Mouse (Mus musculus): ENCODE results near the gene Mast4.

The Mast4 gene

DNA sequence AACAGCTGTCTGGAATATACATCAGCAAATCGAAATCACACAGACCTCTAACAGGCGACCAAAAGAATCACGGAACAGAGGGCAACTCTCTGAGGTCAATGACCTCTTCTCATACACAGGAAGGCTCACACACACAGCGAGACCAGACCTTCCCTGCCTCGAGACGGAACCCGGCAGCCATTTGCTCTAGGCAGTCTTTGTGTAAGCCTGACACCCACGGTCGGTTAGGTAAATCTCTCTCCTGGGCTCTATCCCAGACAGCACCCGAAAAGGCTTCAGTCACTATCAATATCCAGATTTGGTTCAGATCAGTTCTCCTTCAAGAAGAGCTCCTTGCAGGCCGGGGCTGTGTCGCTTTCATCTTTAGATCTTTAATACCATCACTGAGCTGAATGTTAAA, 421.4 kb downstream of the Mast4 start:
- no peak for DNase-seq

GRCm38 (mm10) chr13:102909654-102910418, 424.5 kb downstream of the Mast4 start:
- DNase-seq, result no peak

DNA sequence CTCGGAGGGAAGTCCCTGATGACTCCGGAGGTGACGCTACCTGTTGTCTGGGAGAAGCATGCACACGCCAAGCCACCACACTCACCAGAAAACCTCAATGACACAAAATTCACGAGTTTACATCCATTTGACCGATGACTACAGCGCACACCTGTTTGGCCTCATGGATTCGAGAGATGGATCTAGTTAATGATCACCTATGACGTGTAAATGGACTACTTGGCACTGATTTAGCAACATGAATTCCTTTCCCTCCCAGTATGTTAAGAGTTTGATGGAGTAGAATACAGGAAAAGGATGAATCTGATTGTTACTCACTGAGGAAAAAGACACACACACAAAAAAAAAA, 427.7 kb downstream of the Mast4 start:
- DNase-seq, result no peak

DNA sequence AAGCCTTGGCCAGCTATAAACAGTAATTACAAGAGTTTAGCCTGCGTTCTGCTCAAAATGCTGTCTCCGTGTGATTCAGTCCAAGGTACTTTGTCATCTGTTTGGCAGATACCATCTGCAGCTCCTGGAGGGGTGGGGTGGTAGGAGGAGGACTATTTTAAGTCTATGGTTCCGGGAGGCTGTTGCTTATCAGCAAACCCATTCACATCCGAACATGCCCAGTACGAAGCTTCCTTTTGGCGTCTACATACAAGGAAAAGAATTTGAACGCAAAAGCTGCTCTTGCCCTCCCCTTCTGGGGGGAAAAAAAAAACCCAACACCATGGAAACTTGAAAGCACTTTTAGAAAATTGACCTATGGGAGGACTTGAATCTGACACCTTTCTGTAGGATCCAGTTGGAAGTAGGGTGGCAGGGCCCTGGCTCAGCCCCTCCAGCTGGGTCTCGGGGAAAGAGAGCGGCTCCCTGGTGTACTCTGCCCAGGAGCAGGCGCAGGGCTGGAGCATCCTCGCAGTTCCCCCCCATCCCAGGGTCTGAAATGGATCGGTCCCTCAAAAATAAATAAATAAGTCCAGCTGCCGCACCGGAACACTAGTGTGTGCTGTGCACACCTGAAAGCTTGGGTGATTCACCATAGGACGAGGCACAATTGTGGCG, 428.2 kb downstream of the Mast4 start:
- DNase-seq, result peak; percentile 91

DNA sequence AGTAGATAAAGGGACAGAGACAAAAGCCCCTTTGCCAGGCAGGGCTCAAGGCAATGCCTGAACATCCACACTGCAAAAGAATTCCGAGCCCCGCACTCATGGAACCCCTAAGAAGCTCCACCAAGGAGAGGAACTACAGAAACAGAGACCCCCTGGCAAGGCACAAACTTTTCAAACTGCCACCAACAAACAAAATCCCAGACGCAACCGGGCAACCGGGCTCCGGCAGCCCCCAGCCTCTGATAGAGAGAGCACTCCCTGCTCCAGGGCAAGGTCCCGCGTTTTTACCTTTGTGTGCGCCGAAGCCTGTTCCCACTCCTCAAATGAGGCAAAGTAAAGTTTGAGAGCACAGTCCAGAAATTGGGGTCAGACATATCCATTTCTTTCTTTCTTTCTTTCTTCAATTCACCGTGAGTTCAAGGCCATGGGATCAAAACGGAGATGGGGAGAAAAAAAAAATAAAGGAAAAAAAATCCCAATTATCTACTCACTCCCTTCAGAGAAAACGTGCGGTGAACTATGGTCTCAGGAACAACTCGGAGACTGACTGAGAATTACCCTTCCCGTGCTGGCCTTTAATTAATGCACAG, 428.8 kb downstream of the Mast4 start:
- no peak for DNase-seq

DNA sequence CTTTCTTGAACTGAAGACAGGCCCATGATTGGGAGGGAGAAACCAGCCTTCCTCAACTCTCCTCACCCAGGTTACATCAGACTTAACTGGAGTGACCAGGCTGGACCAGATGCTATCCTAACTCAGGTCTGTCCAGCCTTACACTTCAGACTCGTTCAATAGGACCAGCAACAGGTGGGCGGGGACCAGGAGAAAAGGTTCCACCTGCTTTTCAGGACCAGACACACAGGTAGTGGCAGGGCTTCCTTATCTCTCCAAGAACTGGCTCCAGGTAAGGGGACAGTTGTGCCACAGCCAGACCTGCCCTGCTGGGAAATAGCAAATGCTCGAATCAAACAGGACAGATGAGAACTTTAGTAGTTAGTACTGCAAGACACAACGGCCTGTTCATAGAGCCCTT, 430.6 kb downstream of the Mast4 start:
- DNase-seq, result no peak

- DNase-seq, result no peak
Measured at GRCm38 (mm10) chr13:102902123-102902522, 432.2 kb downstream of the Mast4 start.

DNA sequence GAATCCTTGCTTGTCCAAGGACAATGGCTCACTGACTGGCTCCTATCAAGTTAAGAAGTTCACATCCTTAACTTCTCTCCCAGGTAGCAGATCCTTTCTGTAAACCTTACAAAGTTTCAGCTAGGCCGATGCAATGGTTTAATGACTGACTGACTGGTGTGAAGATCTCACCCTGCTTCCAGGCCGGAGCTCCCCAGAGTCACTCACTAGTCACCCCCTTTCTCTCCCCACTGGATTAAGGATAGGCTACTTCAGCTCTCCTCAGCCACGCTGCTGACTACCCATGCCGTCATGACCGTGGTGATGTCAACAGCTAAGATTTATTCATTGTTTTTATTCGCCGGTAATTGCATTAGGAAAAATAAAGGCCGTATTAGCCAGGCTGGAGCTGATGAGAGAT, 433.8 kb downstream of the Mast4 start:
- DNase-seq, result no peak

DNA sequence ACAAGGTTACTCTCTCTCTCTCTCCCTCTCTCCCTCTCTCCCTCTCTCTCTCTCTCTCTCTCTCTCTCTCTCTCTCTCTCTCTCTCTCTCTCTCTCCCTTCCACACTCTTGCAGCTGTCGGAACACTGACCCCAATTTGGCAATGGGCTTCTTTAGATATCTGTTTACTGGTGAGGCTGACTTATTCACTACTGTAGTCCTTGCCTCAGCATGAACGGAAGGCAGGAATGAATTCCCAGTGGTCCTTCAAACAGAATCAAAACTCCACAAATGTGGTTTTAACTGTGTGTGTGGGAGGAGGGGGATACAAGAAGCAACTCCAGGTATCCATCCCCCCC, 434.2 kb downstream of the Mast4 start:
- DNase-seq, result no peak

DNA sequence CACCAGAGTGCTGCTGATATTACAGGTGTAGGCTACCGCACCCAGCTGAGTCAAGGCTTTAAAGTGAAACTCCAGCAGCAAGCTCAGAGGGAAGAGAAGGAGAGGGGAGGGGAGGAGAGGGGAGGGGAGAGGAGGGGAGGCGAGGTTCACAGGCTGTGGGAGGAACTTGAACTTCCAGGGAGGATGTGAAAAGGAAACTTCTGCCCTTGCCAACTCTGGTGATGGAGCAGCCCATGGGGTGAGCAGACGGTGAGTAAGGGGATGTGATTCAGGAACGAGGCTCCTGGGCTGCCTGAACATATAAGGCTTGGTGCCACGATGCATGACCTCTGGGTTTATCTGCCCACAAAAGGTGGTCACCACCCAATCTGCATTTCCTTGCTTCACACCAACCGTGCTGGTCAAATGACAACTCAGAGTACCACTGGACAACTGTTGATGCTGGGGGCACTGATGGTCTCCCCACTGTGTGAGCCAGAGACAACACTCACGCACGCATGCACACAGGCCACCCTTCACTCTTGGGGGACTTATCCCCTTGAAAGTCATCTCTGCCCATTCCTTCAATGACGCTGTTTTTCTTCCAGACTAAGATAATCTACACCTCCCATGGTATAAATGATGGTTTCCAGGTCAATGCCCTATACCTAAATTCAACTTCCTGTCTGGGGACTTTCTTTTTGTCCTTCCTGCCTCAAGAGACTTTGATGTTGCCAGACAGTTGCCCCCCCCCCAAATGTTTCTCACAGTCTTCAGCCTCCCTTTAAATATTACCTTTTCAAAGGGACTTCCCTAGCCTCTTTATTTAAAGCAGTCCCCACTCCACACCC, 434.8 kb downstream of the Mast4 start:
- DNase-seq, result peak; percentile 48

GRCm38 (mm10) chr13:102898374-102899131, 435.7 kb downstream of the Mast4 start:
- peak; percentile 88 for DNase-seq

DNA sequence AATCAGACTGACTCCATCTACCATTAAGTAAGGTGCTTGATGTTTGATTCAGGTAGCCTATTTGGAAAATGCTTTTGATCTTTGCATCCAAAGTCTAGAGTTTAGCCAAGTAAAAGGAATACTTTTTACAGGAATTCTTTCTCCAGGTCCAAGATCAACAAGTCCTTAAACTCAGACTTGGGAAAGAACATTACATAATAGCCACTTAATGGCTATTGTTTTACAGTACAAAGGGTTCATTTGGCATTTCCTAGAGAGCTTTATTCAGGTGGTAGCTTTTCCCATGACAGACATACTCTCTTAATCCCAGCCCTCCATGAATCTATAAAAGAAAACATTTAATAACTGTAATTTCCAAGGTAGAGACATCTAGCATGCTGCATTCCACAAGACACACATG, 438.0 kb downstream of the Mast4 start:
- DNase-seq, result peak; percentile 43

DNA sequence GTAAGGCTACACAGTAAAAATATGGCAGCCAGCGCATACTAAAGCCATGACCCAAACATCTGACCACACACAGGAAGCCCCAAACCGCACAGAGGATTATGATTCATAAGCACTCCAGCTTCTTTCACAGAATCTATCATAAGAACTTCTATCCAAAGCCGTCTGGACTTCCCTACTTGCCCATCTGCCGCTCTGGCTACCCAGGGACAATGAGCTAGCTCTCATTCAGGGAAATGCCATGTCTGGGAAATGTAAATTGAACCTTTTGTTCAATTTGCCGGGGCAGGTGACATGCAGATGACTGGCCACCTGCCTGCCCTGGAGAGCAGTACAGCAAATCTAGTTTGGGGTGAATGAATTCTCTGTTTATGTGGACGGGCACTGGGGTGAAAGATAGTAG, 438.4 kb downstream of the Mast4 start:
- no peak for DNase-seq

GRCm38 (mm10) chr13:102894287-102895234, 439.7 kb downstream of the Mast4 start:
- DNase-seq, result no peak

- DNase-seq, result no peak
Measured at GRCm38 (mm10) chr13:102892783-102893182, 441.5 kb downstream of the Mast4 start.

DNA sequence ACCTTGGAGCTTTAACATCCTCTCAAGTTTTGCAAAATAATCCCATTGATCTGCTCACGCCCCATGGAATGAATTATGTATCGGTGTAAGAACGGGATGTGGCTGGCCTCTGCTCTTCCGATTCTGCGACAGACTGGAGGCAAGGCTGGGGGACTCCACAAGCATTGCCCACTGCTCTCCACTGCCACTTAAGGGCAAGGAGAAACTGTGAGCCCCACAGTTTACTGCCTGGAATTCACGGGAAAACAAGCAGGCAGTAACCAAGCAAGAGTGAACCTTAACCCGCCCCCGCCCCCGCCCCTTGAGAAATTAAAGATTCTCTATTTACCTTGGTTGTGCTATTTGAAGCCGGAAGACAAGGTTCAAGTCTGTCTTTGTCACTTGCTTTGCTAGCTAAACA, 444.3 kb downstream of the Mast4 start:
- DNase-seq, result peak; percentile 43

DNA sequence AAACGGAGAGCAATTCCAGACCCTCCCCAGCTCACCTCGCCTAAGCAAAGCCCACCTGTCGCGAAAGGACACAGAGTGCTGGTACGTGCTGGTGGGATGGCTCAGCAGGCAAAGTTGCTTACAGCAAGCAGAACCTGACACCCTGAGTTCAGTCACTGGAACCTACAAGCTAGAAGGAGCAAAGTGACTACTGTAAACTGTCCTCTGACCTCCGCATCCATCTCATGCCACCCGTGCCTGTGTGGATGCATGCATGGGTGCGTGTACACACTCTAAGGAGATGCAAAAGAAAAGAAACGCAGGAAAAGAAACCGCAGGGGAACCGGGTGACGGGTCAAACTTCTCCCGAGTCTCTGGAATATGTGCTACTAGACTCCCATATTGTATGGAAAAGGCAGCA, 444.8 kb downstream of the Mast4 start:
- DNase-seq, result peak; percentile 68

GRCm38 (mm10) chr13:102888895-102889490, 445.3 kb downstream of the Mast4 start:
- no peak for DNase-seq

- no peak for DNase-seq
Measured at GRCm38 (mm10) chr13:102888211-102888610, 446.1 kb downstream of the Mast4 start.

- no peak for DNase-seq
Measured at GRCm38 (mm10) chr13:102887534-102887933, 446.8 kb downstream of the Mast4 start.

GRCm38 (mm10) chr13:102886788-102887187, 447.5 kb downstream of the Mast4 start:
- no peak for DNase-seq

All from kidney, adult 9 months (tissue).